Mouse (Mus musculus) liver, postnatal 0 days (tissue): Measurements from ENCODE around the gene Pcgf2.

Experiments used
- CTCF ChIP-seq: sonication (generic); IDR thresholded peaks from 2 replicates; pipeline ENCODE4 v1.5.1; 2016; ENCODE audit warnings: antibody characterized with exemption, low read depth
- EP300 ChIP-seq: IDR thresholded peaks from 2 replicates; pipeline ENCODE4 v1.6.1; 2016; ENCODE audit warnings: antibody characterized with exemption, low read depth, mild to moderate bottlenecking

GRCm38 (mm10) chr11:97641668-97642067 lies 58.6 kb downstream of the Pcgf2 start:
- TF ChIP-seq CTCF (no peak), EP300 (no peak)
